Mouse (Mus musculus) left cerebral cortex, postnatal 14 days (tissue): ENCODE data around the gene Nkx2-9. TPM values are rescaled to one million over a fixed set of nuclear protein-coding genes. Genes with fewer than 3 reads are reported as not detected.

ENCODE experiments used
- DNase-seq, 2 experiments: peaks; one replicate each; pipeline ENCODE4 v3.0.0; 2021 to 2022; ENCODE audit warnings: low spot score in 2 of 2, mixed read lengths in 1 of 2
- intact Hi-C: fragments of 180-260 bp; cut with DNase I; formaldehyde crosslinking; loops from one replicate; pipeline ENCODE4 v1.15.1; 2025
- long read RNA-seq, 2 experiments: library from polyadenylated mRNA; stranded (forward); transcript quantifications; one replicate each; pipeline ENCODE4 v2.0.0; 2021
- total RNA-seq, 2 experiments: library from RNA; stranded (reverse); gene quantifications; 2 replicates each; pipeline ENCODE4 v1.2.3; 2021

Gene Nkx2-9
- total RNA-seq, result not detected
- long read RNA-seq, experiment 1, result 0 reads
- long read RNA-seq, experiment 2, result 0 reads

DNA sequence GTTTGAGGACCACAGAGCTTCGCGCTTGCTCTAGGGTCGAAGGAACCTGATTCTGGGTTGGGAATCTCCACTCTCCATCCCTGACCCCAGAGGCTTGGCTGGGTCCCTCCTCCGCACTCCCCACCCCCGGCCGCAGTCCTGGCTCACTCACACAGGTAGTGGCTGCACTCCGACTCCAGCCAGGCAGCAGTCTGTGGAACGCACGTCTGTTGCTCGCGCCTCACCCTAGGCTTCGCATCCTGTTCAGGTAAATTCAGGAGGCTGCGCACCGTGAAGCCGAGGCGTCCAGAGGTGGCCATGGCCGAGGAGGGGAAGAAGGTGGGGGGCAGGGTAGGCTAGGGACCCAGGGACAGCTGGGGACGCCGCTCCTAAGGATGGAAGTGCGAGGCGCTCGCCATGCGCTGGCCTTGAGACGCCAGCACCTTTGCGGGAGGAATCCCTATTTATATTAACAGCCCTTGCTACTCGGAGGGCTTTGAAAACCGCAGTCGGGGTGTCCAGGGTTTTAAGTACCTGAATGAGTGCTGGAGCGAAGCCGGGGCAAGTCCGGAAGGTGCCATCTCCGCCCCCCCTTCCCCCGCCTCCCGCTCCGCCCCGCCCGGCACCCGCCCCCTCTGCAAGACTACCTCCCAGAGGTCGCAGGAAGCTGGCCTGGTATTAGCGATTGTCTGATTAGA, at the start of gene Nkx2-9:
Nkx2-9 (minus strand) TSS at position 524 of the 677 bp plus-strand sequence.
- no peak for DNase-seq
- intact Hi-C loops, result loop anchor here (5.0 to 10.0 kb wide), 3 partner anchors 72 to 929 kb away; no protein-coding TSS in a partner anchor

- intact Hi-C loops, result loop anchor here (2.0 to 5.0 kb wide), 2 partner anchors 50 to 750 kb away; no protein-coding TSS in a partner anchor
- DNase-seq, result peak; percentile 64 to 77
These were observed 24.1 kb upstream of the Nkx2-9 start for GRCm38 (mm10) chr12:56637181-56637566.

DNA sequence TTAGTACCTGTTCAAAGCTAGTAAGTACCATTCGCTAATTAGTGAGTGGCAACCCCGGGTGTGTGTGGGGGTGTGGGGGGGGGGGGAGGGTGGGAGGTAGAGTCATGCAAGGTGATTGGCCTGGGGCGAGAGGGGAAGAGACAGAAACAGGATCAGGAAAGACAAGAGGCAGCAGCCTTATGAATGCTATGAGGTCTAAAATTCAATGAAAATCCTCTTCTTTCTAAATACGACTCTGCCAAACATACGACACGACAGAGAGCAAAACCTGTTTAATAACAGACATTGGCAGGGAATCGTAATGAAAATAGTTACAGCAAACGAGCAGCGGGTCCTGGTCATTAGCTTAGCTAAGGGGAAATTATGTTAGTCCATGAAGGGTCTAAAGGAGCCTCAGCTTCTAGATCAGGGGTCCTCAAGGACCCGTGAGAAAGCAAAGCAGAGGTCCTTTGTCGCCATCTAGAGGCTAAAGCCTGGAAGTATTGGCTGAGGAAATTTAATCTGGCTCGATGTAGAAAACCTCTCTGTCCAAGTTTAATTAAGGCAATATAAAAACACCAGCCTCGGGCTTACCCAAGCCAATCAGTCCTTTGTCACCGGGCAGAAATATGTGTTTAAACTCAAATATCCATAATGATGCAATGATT, 23.6 kb upstream of the Nkx2-9 start:
- peak; percentile 67 to 73 for DNase-seq
- intact Hi-C loops, result loop anchor here (2.0 to 5.0 kb wide), 2 partner anchors 50 to 749 kb away; no protein-coding TSS in a partner anchor

- intact Hi-C loops, result loop anchor here (10.0 kb wide), 1 partner anchor 69 kb away; no protein-coding TSS in a partner anchor
These were observed 3.0 kb upstream of the Nkx2-9 start for GRCm38 (mm10) chr12:56616088-56616487.

DNA sequence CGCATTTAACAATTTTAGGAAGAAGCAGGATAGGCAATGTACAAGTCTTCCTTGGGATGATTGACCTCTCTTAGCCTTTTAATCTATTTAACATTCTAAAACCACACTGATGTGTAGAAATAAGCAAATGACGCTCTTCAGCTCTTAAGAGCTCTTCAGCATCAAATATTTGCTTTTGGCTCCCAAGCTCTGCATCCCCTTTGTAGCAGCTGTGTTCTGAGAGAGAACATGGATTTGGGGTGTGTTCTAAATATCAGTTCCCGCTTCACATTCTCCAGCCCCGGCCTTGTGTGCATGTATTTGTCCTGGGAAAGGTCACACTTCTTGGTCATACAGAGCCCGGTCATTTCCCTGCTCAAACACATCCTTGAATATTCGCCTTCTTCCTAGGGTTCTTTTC, 2.3 kb upstream of the Nkx2-9 start:
- no peak for DNase-seq
- intact Hi-C loops, result loop anchor here (10.0 kb wide), 1 partner anchor 69 kb away; no protein-coding TSS in a partner anchor

More at GRCm38 (mm10) chr12:56616088-56616487, 3.0 kb upstream of the Nkx2-9 start:
- DNase-seq, result no peak

GRCm38 (mm10) chr12:56614513-56614912, 1.4 kb upstream of the Nkx2-9 start:
- DNase-seq, result no peak
- intact Hi-C loops, result loop anchor here (5.0 to 10.0 kb wide), 3 partner anchors 70 to 928 kb away; no protein-coding TSS in a partner anchor

DNA sequence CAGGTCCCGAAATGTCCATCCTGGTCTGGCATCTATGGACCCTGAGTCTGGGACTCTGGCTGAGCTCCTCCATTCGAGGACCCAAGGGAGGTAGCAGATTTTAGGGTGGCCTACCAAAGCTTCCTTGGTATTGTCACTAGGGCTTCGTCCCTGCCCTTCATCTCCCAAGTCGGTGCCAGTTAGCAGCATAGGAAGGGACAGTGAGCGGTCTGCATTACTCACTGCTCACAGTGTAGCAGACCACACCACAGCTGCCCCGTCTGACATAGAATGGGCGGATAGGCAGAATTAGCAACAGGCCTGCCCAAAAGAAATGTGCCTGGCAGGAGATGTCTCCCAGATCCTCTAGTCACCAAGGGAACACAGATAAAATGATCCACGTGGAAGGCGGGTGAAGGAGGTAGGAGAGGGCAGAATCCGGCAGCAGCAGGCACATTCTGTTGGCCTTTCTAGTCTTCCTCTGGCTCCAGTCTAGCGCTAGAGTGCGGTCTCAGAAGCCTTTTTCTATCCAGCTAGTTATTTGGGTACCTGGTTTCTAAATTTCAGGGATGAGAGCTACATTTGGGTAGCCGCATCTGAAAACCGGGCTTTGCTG, 929 bp upstream of the Nkx2-9 start:
- intact Hi-C loops, result loop anchor here (5.0 to 10.0 kb wide), 3 partner anchors 71 to 928 kb away; no protein-coding TSS in a partner anchor
- no peak for DNase-seq

DNA sequence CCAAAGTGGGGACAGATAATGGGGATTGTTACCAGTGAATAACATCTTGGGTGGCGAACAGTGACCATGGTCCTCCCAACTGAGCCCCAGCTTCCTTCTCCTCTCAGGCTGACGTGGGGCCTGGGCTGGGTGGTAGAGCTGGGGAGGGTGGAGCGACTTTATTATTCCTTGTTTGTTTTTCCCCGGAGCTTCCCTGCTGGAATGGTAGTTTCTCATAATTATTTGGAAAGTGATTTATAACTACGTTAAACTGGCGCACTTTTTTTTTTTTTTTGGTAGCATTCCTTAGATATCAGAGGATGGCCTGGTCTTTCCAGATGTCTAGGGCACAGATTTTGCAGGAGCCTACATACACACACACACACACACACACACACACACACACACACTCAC, 350 bp upstream of the Nkx2-9 start:
- intact Hi-C loops, result loop anchor here (5.0 to 10.0 kb wide), 3 partner anchors 71 to 929 kb away; no protein-coding TSS in a partner anchor
- DNase-seq, result no peak

GRCm38 (mm10) chr12:56612349-56612735, 742 bp downstream of the Nkx2-9 start:
- no peak for DNase-seq
- intact Hi-C loops, result loop anchor here (5.0 to 10.0 kb wide), 3 partner anchors 72 to 930 kb away; no protein-coding TSS in a partner anchor

GRCm38 (mm10) chr12:56611504-56612348, 1.4 kb downstream of the Nkx2-9 start:
- intact Hi-C loops, result loop anchor here (5.0 to 10.0 kb wide), 3 partner anchors 73 to 931 kb away; no protein-coding TSS in a partner anchor
- DNase-seq, result peak in 1 of 2 experiments; percentile 9

GRCm38 (mm10) chr12:56610851-56611250, 2.2 kb downstream of the Nkx2-9 start:
- intact Hi-C loops, result loop anchor here (5.0 to 10.0 kb wide), 3 partner anchors 74 to 931 kb away; no protein-coding TSS in a partner anchor
- no peak for DNase-seq

DNA sequence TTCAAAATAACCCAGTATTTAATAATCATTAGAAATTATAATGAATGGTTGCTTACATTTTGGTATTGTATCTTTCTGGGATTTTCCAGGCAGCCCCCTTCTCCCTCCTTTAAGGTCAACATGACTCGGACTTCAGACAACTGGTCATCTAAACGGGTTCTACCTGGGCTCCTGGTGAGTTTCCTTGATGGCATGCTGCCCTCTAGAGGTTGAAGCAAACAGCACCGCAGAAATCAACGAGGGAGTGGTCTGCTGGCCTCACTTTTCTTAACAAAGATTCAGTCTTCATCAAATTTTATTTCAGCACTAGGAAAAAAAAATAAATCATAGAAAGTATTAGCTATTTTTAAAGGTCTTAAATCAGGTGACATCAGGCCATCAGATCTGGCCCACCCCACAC, 21.4 kb downstream of the Nkx2-9 start:
- intact Hi-C loops, result no loop called here
- DNase-seq, result peak; percentile 5 to 25

DNA sequence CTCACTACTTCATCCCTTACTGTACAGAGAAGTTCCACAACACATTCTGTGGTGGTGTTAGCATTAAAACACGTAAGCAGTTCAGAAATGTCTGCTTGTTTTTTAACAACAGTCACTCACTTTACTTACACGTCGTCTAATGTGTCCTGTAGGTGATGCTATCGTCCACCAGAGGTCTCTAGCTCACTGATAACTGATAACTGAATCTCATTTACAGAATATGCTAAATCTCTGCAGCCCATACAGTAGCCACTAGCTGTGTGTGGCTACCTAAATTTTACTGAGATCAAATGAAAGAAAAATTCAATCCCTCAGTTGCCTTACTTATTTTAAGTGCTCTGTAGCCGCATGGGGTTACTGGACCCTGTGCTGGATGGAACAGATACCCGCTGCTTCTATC, 25.3 kb downstream of the Nkx2-9 start:
- peak; percentile 27 for DNase-seq
- intact Hi-C loops, result loop anchor here (2.0 to 10.0 kb wide), 2 partner anchors 49 to 597 kb away; no protein-coding TSS in a partner anchor

Other genes starting within 250 kb of the Nkx2-9 start
- under 1 TPM; 0.35 to 0.47 TPM for gene Nkx2-1, start 76.4 kb downstream of the Nkx2-9 start, total RNA-seq
- not detected for gene Pax9, start 78.5 kb upstream of the Nkx2-9 start, total RNA-seq